Mouse (Mus musculus) erythroblast, embryonic 14.5 days (primary cell): Measurements from ENCODE around the gene Tmco1.

ENCODE experiments used
- GATA1 ChIP-seq: IDR thresholded peaks from 2 replicates; pipeline ENCODE4 v1.6.1; 2012; ENCODE audit warnings: low read length, inconsistent platforms, mixed read lengths
- TAL1 ChIP-seq: IDR thresholded peaks from 3 replicates; pipeline ENCODE4 v1.6.1; 2012; ENCODE audit warnings: low read length, inconsistent platforms, mixed read lengths

DNA sequence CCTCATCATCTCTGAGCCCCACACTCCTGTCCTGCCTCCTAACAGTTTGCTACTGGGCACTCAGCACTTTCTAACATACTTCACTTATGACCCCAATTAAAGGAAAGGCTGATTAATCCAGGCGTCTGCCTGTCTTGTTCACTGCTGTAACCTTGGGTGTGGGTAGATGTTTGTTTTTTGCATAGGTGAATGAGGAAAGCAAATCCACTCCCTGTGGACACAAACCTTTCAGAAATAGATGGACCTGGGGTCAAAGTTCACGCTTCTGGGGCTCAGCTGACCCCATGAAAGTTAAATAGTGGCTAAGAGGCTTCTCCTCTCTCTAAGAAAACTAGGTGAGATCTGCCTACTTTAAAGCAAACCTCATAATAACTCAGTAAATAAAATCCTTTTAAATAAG lies 66.8 kb downstream of the Tmco1 start:
- TF ChIP-seq GATA1 = no peak
- TF ChIP-seq TAL1 = no peak
